Mouse (Mus musculus) mature B cell (primary cell): Measurements from ENCODE around the gene Sorbs1.

Source experiments
- in situ Hi-C: fragments of 300-500 bp; cut with MboI; formaldehyde crosslinking; loops from 2 replicates; pipeline ENCODE4 v1.14.3; 2019

The Sorbs1 gene

DNA sequence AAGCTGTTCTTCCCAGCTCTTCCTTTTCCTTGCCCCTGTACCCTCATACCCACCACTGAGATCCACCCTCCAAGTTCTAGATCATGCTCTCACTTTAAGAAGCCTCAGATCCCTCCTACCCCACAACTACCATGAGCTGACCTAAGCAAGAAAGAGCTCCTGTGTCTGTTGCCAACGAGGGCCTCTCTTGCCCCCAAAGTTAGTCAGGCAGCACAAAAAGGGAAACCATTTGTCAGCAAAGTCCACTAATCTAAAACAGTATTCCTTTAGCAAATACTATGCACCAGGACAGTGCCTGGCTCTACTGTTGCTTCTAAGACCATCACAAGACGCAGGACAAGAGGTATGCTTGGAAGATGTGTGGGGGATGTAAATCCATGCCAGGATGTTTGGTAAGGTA lies 106.4 kb downstream of the Sorbs1 start:
- in situ Hi-C loops: no loop called here

DNA sequence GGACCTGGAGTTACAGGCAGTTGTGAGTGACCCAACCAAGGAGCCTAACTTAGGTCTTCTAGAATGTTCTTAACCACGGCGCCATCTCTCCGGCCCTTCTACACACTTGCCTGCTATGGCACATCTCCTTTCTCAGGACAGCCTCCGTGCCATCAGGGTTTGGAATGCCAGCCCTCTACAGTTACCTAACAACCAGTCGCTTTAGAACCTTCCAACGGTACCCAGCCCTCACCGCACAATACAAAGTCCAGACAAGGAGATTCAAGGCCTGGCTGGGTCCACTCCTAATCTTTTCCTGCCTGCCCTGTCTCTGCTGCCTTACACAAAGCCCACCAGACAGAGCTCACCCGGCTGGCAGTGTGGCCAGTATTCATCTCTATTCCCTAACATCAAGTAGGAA lies 106.9 kb downstream of the Sorbs1 start:
- in situ Hi-C loops: no loop called here

DNA sequence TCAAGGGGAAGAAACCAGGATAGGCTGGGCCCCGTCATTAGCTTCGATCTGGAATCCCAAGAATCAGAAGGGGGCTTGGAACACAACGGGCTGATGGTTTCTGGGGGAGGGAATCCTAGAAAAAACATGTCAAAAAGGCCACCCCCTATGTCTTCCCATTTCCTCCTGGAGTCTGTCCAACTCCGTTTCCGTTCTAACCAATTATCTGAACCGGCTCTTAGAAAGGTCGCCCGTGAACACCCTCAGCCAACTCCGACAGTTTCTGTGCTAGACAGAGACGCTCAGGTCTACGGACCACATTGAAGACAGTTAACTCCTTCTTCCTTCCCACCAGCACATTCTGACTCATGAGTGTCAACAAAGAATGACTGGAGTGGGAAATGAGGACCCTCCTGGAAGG lies 107.8 kb downstream of the Sorbs1 start:
- in situ Hi-C loops: no loop called here

DNA sequence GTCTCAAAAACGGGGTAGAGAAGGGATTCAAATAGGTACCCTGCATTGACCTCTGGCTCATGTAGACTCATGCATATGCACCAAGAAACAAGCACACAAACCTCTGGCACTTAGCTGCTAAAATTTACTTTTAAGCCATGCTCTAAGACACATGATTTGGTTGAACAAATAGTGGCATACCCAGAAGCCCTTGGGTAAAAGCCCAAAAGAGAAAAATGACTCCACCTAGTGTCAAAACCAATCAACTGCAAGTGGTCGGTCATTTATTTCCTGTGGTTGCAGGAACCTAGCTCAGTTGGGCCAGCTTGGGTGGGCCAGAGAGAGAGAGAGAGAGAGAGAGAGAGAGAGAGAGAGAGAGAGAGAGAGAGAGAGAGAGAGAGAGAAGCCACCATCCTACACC lies 109.0 kb downstream of the Sorbs1 start:
- in situ Hi-C loops: no loop called here

DNA sequence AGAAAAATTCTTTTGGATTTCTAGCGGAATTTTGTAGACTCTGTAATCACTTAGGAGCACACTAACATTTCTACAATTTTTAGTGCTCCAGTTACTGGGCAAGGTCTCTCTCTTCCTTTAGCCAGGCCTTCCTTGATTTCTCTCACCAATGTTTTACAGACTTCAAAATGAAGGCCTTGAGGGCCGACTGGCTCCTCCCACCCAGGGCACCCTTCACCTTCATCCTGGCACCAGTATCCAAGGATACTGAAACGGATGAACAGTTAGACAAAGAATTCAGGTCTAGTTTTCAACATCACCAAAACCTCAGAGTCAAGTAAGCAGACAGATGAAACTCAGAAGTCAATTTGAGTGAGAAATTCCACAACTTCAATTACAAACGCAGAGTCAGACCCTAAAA lies 109.6 kb downstream of the Sorbs1 start:
- in situ Hi-C loops: no loop called here

DNA sequence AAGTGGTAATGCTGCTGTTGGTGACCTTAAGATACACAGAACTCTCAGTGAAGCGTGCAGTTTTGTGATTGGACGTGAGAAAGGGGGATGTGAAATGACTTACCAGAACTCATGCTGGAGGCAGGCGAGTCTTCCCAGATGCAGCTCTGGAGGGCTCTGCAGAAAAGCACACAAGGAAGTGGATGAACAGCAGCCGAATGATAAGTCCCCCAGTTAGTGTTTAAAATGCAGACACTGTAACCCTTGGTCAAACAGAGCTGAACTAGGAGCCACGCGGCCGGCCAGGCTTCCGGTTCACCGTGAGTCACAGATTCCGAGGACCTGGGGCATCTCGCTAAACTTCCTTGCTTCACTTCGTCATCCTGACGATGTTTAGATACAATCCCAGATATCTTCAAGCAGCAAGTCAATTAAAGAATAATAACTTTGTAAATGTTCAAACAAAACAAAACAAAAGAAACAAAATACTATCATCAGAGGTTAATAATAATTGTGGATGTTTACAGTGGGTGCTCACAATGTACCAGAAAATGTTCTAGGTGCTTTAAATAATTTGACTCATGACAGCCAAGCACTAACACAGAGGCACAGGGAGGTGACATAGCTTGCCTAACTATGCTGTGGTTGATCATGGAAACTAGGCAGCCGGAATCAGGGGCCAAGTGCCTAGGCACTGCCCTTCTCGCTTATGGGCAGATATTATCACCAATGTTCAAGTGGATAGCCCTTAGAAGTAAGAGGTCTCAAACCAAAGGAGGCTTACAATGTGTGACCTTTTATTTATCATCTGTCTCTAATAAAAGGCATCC lies 111.2 kb downstream of the Sorbs1 start:
- in situ Hi-C loops: no loop called here

DNA sequence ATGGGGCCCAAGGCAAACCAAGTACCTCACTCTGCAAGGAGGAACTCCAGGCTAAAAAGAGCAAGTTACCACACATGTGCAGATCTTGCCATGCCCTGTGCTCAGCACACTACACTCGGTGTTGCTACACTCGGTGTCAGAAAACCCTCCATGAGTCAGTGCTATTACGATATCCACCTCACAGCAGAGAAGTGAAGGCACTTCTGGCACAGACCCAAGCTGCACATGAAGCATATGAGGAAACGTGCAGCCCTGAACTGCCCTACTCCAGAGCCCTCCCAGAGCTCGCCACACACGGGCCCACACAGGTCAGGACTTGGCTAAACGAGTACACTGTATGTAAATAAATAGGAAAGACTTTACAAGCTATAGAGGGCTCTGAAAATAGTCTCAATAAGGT lies 112.4 kb downstream of the Sorbs1 start:
- in situ Hi-C loops: no loop called here

DNA sequence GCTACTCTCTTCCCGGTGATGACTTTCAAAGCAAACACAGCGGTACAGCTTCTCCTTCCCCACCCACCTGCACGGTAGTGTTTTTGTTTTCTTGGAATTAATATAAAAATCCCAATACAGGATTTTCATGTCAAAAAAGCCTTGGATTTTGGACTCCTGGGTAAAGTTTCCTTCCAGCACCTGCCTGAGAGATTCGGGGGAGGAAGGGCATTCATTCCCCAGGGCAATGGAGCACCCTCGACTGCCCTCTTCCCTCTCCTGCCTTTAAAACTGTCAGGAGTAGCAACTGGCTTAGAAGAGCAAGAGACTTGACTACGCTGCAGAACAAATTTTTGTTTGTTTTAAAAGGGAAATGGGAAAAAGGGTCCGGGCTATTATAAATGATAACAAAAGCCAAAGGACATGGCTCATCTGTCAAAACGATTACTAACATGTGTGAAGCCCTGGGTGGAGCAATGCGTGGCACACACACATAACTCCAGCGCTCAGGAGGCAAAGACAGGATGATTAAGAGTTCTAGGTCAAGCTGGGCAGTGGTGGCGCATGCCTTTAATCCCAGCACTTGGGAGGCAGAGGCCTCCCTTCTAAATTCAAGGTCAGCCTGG lies 113.1 kb downstream of the Sorbs1 start:
- in situ Hi-C loops: no loop called here

DNA sequence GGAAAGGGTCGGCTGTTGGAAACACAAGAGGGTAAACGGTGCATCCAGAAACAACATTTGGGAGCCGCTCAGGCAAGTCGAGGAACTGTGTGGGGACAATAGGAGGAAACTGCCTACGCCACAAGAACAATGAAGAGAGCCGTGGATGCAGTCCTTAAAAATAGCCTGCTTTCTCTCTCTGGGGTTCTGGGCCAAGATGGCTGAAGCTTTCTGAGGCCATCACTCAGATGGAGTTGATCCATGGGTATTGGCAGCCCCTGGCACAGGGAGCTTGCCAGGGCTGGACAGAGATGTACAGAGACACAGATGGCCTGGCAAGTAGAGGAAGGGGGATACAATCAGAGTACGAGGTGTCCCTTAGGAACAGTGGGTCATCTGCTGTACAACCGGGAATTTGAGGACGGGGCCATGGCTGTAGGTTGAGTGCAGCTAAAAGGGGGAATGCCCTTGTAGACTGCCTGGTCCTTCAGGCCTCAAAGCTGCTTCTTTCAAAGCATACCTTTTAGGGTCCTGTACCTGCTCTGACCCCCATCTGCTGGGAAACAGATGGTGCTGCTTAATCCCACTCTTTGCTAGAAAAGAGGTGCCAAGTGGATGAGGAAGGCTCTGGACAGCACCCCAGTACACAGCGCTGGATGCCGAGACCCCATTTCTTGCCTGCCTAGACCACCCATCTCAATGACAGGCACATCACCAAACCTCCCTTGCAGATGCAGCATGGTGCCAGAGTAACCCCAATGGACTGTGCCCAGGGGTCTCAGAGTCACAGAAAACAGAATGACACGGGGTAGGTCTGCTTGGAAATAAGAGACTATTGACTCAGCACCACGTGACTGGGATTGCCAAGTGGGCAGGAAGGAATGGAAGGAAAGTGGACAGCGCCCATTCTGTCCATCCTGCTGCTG lies 117.6 kb downstream of the Sorbs1 start:
- in situ Hi-C loops: no loop called here

DNA sequence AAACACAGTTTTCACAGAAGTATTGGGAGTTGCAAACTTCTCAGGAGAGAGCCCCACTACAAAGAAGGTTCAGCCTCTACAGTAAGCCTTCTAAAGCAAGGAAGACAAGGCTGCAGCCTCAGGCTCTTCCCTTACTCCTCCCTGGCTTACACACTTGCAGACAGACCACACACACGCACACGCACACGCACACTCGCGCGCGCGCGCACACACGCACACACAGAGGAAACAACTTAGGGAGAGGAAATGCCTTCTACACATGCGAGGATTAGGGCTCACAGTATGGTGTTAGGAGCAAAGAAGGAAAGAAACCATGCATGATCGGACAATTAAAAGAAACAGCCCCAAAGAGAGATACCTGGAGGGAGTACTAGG lies 118.3 kb downstream of the Sorbs1 start:
- in situ Hi-C loops: no loop called here

DNA sequence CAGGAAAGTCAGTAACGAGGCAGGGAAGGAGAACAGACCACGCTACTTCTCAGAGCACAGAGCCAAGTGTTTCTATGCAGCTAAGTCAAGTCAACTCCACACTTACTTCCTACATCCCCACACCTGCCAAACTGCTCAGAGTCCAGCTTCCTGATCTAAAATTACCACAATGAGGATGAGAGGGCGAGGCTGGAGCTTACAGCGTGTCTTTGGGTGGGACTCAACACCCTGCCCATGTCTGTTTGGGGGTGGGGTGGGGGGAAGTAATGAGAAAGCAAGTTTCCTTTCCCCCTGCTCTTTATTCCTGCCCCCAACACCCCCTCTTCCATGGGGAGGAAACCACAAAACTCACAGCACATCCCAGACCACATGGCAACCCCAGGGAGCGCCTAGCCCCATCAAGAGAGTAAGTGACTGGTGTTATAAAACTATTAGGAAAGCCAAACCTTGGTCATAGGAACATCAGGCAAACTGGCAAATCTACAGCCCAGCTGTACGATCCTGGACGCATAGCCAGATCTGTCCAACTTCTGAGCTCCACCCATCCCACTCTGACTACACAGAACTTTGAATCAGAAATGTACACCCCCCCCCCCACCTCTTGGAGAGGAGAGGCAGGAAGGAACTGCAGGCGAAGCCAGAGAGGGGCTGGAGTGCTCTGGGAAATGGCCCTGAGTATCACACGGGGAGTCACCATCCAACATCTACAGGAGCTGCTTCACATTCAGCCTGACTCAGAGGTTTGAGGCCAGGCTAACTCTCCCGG lies 118.8 kb downstream of the Sorbs1 start:
- in situ Hi-C loops: no loop called here

DNA sequence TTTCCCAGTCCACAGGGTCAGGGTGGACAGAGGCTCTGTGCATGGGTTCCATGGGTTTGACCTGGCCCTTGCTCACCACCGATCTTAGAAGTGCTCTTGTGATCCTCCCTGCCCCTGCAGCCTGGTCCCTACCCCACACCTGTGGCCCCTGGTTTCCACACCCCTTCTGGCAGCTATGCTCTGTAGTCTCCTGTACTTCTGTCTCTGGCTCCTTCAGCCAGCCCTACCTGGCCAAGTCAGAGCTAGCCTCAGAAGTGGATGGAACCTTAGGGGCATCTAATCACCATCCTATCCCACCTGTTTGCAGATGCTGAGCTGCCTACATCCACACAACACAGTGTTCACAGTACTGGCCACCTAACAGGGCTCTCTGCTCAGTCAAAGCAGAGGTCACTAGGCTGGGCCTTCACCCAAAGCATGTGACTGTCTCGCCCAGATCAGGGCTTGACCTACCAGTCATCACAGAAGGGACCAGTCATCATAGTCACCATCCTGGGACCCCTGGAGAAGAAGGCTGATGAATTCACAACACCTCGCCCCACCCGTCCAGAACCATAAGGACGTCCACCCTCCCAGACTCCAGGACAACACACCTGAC lies 120.7 kb downstream of the Sorbs1 start:
- in situ Hi-C loops: no loop called here

DNA sequence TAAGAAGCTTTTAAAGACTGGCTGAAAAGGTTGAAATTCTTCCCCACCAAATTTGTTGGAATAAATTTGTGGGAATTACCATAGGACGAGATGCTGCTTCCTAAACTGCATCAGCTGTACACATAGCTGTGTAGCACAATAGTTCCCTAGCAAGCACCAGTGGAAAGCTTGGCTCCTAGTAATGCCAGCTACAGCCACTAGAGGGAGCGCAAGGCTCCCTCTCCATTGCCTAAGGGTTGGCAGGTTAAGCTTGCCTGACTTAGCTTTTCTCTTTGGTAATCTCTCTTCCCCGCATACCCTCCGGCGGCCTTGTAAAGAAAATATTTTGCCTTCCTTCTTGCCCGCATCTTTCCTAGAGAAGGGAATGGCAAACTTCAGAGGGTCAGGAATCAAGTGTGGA lies 122.1 kb downstream of the Sorbs1 start:
- in situ Hi-C loops: no loop called here

DNA sequence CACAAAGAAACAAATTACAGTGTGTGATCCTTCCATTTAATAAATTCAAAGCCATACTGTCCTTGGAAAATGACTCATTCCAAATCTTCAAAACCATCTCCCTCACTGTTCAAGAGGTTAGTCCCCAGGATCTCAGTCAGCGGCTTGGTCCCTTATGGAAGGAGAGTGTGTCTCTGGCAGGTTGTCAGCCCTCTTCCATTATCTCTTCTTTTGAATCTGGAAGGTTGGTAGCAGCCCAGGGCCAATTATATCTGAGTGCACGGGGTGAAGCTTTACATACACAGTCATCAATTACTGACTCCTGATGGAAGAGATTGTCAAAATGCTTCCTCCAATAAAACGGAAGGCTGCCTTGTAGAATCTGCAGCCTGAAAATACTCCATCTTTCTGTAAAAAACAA lies 126.7 kb downstream of the Sorbs1 start:
- in situ Hi-C loops: loop anchor here (10.0 kb wide), 1 partner anchor 158 kb away; no protein-coding TSS in a partner anchor

DNA sequence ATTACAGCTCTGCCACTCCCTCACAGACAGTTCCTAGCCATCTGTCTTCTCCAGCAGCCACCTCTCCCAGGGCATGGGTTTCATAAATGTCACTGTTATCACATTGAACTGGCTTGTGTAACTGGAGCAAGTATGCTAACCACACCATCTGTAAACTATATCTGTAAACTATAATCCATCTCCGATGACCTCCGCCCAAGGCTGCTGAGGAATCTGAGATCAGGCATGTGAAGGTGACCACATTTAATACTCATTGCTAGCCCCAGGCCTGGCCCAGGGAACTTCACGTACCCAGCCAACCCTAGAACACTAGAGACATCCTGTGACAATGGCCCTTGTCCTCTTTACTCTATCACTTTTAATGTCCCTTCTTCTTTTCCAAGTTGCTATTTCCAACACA lies 128.2 kb downstream of the Sorbs1 start:
- in situ Hi-C loops: loop anchor here (10.0 kb wide), 1 partner anchor 159 kb away; no protein-coding TSS in a partner anchor

DNA sequence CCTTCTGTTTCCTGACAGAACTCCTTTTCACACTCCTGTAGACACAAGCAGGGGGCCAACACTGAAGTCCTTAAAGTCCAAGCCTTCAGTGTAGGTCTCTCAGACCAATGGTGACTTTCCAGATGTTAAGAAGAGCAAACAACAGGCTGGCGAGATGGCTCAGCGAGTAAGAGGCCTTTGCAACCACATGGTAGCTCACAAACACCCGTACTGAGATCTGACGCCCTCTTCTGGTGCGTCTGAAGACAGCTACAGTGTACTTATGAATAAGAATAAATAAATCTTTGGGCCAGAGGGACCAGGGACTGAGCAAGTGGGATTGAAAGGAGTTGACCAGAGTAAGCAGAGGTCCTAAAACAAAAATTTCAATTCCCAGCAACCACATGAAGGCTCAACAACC lies 129.6 kb downstream of the Sorbs1 start:
- in situ Hi-C loops: loop anchor here (10.0 kb wide), 1 partner anchor 161 kb away; no protein-coding TSS in a partner anchor

DNA sequence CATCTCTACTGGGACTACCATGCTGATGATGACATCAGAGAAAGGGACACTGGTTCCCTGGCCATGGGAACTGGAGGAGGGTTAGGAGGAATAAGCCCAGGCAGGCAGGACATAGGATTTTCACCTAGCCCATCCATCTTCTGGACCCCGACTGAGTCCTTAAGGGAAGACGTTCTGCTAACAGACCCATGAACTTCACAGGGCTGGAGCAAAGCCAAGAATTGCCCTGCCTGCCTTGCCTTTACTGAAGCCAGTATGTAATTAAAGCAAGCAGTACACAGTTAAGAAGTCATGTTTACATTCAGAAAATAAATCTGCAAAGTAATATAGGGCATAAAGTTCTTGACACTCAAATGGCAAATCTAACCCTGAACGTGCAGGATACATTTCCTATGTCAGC lies 132.9 kb downstream of the Sorbs1 start:
- in situ Hi-C loops: loop anchor here (10.0 kb wide), 1 partner anchor 164 kb away; no protein-coding TSS in a partner anchor

DNA sequence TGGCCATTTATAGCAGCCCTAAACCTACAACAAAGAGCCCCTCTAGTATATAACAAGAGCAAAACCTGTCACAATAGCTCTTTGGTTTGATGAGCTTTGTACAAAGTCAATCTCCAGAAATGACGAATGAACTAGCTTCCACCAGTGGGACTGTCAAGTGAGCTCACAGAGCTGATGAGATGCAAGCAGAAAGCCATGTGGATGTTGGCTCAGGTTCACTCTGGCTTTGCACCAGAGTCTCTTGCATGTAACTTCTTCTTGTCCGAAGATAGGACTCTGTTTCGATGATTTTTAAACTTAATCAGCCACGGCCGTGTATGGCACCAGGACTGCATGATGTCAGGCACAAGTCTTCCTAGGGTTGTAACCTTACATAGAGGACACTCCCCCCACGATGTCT lies 133.6 kb downstream of the Sorbs1 start:
- in situ Hi-C loops: loop anchor here (10.0 kb wide), 1 partner anchor 165 kb away; no protein-coding TSS in a partner anchor

DNA sequence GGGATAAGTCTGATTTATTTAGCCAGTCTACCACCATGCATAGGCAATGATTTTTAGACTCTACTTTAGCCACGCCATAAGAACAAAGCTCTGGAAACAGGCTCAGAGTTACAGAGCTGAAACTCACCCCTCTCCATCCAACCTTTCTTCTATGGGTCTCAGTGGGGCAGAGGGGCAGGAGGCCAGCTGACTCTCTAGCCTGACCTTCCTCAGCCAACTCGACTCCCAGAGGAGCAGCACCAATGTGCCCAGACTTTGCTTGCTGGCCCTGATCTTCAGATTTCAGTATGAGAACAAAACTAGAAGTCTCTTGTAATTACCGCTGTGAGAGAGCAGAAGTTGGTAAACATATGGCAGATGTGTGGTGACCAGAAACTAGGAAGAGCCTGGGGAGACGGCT lies 134.5 kb downstream of the Sorbs1 start:
- in situ Hi-C loops: no loop called here

DNA sequence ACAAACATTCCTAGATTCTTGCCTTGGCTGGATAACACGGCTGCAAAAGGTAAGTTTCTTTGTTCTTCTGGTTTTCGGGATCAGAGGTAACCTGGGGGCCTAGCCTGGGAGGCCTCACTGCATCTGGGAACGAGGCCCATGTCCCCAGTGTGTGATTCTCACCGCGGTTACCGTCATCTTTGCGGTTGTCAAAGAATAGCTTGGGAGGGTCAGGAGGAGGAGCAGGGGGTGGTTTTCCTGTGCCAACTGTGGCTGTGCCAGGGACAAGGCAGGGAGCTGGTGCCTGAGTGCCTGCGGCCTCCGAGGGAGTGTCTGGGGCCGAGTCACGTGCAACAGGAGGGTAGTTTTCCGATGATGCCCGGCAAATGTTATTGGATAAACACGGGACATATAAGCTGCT lies 135.9 kb downstream of the Sorbs1 start:
- in situ Hi-C loops: no loop called here

DNA sequence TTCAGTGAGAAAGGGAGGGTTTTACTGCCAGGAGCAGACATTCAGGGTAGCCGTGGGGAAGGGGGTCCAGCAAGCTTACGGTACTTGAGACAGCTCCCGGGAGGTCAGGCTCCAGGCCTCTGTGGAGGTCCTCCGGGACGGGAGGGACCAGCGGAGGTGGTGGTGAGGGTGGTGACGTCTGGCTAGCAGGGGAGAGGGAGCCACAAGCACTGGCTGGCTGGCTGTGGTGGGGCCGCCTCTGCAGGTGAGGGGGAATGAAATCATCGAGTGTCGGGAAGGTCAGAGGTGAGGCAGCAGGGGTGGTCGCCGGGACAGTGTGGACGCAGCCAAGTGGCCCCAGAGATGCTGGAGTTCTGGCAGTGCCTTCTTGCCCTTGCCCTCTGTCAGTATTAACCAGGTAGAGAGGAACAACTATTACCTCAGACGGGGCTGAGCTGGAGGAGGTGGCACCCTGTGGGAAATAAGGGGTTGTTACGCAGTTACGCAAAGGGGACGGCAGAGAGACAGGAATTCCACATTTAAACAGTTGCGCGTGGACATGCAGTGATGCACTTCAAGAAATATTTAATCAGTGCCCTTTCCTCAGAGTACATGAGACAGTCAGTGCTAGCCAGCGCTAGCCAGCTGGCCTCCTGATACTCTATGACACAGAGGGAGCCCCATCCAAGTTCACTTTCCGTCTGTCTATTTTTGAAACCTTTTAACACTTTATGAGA lies 136.9 kb downstream of the Sorbs1 start:
- in situ Hi-C loops: no loop called here
